Comparison of ENCODE assay signal across 13 mouse cellular contexts in the genomic region with DNA sequence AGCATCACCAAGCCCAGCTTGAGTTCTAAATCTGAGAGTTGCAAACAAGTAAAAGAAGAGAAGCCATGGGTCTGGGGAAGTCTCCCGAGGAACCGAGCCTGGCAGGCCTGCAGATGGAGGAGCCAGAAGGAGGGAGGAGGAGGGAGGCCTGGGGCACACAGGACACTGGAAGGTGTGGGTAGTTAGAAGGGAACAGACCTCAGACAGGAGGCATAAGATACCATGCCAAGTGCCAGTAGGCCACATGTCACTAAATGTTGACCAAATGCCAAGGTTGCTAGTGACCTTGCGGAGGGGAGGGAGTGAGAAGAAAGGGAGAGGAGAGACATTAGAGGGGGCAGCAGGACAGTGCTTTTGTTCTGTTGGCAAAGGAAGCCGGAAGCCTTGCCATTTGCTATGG.
A peak's percentile ranks its signal among the peaks of the same experiment; 100 is the strongest.
DNase-seq lines count a peak whose midpoint lies in the region.
"Had no signal": no experiment of that assay in that cellular context is flagged by ENCODE, and none has a peak within 500 bp of the region (broad histone marks: within the 10 kb centered on the region; RNA-seq: fewer than 3 reads in every experiment).

No protein-coding gene starts in this region.

- DNase-seq in heart, adult 18-20 months: peak; percentile 6 to 14
- no peak for DNase-seq in heart, postnatal 4 days
- DNase-seq in adrenal gland, postnatal 10 days: peak; percentile 31
- DNase-seq in adrenal gland, postnatal 14 days: peak; percentile 41
- peak; percentile 38 for DNase-seq in cerebellum, adult 9-11 months
- DNase-seq in thymus, postnatal 36 days: no peak
- DNase-seq in embryo, embryonic 11 days: no peak
- DNase-seq: gastrocnemius, postnatal 10 days; heart, adult 11 months; kidney, postnatal 25 days; layer of hippocampus, postnatal 36 days; lung, adult 18-20 months; lung, postnatal 14 days had no signal

Comparison
In these comparisons a context has a peak if more than half of its experiments do, and no peak if none do; other contexts are left out.
1. DNase-seq: peak in heart, adult 18-20 months (2 of 2), adrenal gland, postnatal 10 days (single experiment), adrenal gland, postnatal 14 days (single experiment) and cerebellum, adult 9-11 months (single experiment); none in heart, postnatal 4 days (single experiment), thymus, postnatal 36 days (0 of 2) and embryo, embryonic 11 days (single experiment).